26 mouse cellular contexts compared by ENCODE assay signal in the genomic region with DNA sequence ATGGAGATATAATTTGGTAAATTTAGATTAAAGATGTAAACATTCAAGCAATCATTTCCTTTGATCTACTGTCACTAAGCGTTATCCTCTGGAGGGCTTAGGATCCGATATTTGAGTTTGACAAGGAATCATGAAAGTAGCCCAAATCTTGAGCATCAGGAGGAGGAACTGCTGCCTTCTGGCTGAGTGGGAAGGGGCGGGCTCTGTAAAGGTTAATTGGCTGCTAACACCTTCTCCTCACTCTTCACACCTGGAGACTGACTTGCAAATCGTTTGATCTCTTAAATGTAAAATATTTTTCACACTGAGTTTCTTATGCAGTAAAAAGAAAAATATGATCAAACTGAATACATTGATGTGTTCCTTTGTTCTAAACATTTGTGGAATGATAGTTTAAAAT.
"Had no signal": no experiment of that assay in that cellular context is flagged by ENCODE, and none has a peak within 500 bp of the region (broad histone marks: within the 10 kb centered on the region; RNA-seq: fewer than 3 reads in every experiment).

No protein-coding gene starts in this region.

- DNase-seq: gastrocnemius, adult 2 months; gastrocnemius, postnatal 10 days; gastrocnemius, postnatal 25 days; heart, adult 18-20 months; heart, postnatal 10 days; heart, postnatal 4 days; kidney, adult 18-20 months; kidney, adult 8-10 months; kidney, postnatal 10 days; kidney, postnatal 25 days; kidney, postnatal 4 days; liver had no signal

- H3K27me3 ChIP-seq: heart, embryonic 12.5 days; hindbrain, embryonic 12.5 days; intestine, embryonic 15.5 days; limb, embryonic 12.5 days had no signal

- H3K9me3 ChIP-seq: heart, embryonic 10.5 days; heart, embryonic 12.5 days; hindbrain, embryonic 10.5 days; hindbrain, embryonic 12.5 days; intestine, embryonic 15.5 days; limb, embryonic 10.5 days; limb, embryonic 12.5 days had no signal

- H3K4me3 ChIP-seq: gastrocnemius, adult 2 months; heart, embryonic 10.5 days; heart, embryonic 12.5 days; hindbrain, embryonic 10.5 days; hindbrain, embryonic 12.5 days; intestine, embryonic 15.5 days; layer of hippocampus, adult 2 months; left cerebral cortex, adult 2 months; limb, embryonic 10.5 days; limb, embryonic 12.5 days had no signal

- H3K4me2 ChIP-seq: heart, embryonic 12.5 days; hindbrain, embryonic 12.5 days; hindbrain, embryonic 14.5 days; intestine, embryonic 15.5 days; limb, embryonic 12.5 days; liver, embryonic 11.5 days had no signal

- H3K36me3 ChIP-seq: heart, embryonic 10.5 days; heart, embryonic 12.5 days; hindbrain, embryonic 10.5 days; hindbrain, embryonic 12.5 days; intestine, embryonic 15.5 days; limb, embryonic 10.5 days; limb, embryonic 12.5 days had no signal

- H3K4me1 ChIP-seq: hindbrain, embryonic 10.5 days; hindbrain, embryonic 12.5 days; intestine, embryonic 15.5 days; limb, embryonic 10.5 days; limb, embryonic 12.5 days had no signal

- H3K9ac ChIP-seq: heart, embryonic 12.5 days; hindbrain, embryonic 12.5 days; hindbrain, embryonic 14.5 days; intestine, embryonic 15.5 days; limb, embryonic 12.5 days had no signal

- H3K27ac ChIP-seq: gastrocnemius, adult 2 months; heart, embryonic 10.5 days; hindbrain, embryonic 10.5 days; hindbrain, embryonic 12.5 days; hindbrain, embryonic 14.5 days; intestine, embryonic 15.5 days; layer of hippocampus, adult 2 months; left cerebral cortex, adult 2 months; limb, embryonic 10.5 days; limb, embryonic 12.5 days had no signal

- ATAC-seq: hindbrain, embryonic 16.5 days; inflammation-experienced regulatory T-cells, adult 6 months; intestine, embryonic 15.5 days; intestine, postnatal 0 days had no signal
